Mouse (Mus musculus) left cerebral cortex, adult 2 months (tissue): Measurements from ENCODE around the gene Ltbp1. TPM values are rescaled to one million over a fixed set of nuclear protein-coding genes. Genes with fewer than 3 reads are reported as not detected.

ENCODE experiments used
- DNase-seq, 2 experiments: peaks; one replicate each; pipeline ENCODE4 v3.0.0; 2021 to 2022; ENCODE audit warnings: low spot score in 2 of 2, mixed read lengths in 1 of 2; ENCODE audit errors: extremely low spot score in 1 of 2
- H3K27ac ChIP-seq: fragments of 200-600 bp; 2 replicates; pipeline ENCODE4 v1.8.1; 2022
- H3K4me3 ChIP-seq: fragments of 200-600 bp; 2 replicates; pipeline ENCODE4 v1.8.1; 2022
- CTCF ChIP-seq: fragments of 200-600 bp; IDR thresholded peaks from 2 replicates; pipeline ENCODE4 v1.8.1; 2022; ENCODE audit warnings: antibody characterized with exemption, mild to moderate bottlenecking, moderate library complexity
- intact Hi-C: fragments of 180-260 bp; cut with DNase I; formaldehyde crosslinking; loops from one replicate; pipeline ENCODE4 v1.15.1; 2025
- total RNA-seq, 2 experiments: library from RNA; stranded (reverse); gene quantifications; 2 replicates each; pipeline ENCODE4 v1.2.3; 2021

The Ltbp1 gene
- total RNA-seq, 2 experiments from 2014 or later, result 8.5 to 9.3 TPM

DNA sequence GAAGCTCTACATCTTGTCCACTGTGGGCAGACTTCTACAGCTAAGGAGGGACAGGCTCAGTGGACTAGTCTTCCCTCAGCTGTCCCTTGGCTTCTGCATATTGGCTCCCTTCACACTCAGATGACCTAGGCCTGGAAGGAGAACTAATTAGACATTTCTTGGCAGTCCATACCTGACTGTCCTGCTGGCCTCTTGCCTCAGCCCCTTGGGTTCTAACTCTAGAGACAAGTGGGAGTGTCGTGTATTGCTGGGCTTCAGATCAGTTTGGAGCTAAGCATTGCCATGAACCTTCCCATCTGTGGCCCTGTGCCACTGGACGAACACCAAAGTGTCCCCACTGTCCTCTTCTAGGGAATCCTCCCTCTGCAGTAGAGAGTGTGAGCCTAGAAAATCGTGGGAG, 288.4 kb downstream of the Ltbp1 start:
- intact Hi-C loops, result no loop called here
- no peak for TF ChIP-seq CTCF
- Histone ChIP-seq H3K27ac (no peak overlapping the region), H3K4me3 (no peak overlapping the region)
- no peak for DNase-seq

GRCm38 (mm10) chr17:75300908-75301307, 295.5 kb downstream of the Ltbp1 start:
- no peak for TF ChIP-seq CTCF
- intact Hi-C loops, result no loop called here
- Histone ChIP-seq H3K4me3 (no peak overlapping the region), H3K27ac (no peak overlapping the region)
- no peak for DNase-seq

DNA sequence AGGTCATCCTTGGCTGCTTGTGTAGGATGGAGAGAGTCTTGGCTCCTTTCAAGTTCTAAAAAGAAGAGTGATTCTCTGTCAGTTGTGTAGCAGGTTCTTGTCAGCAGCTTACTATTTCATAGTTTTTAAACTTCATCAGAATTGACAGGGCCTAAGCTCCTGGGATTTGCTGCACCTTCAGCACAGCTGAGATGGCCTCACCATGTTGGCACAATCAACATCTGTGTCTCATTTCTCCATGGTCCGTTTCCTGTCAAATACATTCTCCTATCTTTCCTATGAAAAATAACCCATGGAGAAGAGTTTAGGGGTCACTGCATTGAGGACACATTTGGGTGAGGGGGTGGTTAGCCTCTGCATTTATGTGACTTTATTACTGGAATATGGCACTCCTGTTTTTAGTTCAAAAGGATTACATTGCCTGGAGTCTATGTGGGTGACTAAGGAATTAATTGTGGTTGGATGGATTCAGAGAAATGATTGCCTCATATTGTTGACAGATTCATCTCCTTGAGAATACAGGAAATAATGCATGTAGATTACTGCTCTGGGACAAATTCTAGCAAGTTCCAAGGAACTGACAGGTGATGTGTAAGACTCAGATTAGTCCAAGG, 299.5 kb downstream of the Ltbp1 start:
- no peak overlapping the region for H3K27ac ChIP-seq
- no peak overlapping the region for H3K4me3 ChIP-seq
- TF ChIP-seq CTCF, result no peak
- intact Hi-C loops, result no loop called here
- no peak for DNase-seq

DNA sequence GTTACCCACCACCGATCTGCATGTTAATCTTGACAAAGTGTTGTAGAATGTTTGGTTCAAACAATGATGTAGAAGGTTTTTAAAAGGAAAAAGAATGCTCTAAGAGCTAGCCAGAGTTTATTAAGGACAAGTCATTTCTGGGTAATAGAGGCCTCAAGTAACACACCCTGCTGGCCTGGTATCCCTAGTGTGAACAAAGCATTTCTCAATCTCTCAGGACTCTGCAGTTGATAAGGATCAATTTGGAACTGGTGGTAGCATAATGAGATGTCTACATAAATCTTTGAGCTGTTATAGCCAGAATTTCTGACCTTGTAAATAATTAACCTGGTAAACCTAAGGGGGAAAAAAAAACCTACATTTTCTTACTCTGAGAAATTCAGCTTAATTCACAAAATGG, 300.3 kb downstream of the Ltbp1 start:
- intact Hi-C loops, result no loop called here
- no peak for TF ChIP-seq CTCF
- H3K27ac ChIP-seq, result no peak overlapping the region

DNA sequence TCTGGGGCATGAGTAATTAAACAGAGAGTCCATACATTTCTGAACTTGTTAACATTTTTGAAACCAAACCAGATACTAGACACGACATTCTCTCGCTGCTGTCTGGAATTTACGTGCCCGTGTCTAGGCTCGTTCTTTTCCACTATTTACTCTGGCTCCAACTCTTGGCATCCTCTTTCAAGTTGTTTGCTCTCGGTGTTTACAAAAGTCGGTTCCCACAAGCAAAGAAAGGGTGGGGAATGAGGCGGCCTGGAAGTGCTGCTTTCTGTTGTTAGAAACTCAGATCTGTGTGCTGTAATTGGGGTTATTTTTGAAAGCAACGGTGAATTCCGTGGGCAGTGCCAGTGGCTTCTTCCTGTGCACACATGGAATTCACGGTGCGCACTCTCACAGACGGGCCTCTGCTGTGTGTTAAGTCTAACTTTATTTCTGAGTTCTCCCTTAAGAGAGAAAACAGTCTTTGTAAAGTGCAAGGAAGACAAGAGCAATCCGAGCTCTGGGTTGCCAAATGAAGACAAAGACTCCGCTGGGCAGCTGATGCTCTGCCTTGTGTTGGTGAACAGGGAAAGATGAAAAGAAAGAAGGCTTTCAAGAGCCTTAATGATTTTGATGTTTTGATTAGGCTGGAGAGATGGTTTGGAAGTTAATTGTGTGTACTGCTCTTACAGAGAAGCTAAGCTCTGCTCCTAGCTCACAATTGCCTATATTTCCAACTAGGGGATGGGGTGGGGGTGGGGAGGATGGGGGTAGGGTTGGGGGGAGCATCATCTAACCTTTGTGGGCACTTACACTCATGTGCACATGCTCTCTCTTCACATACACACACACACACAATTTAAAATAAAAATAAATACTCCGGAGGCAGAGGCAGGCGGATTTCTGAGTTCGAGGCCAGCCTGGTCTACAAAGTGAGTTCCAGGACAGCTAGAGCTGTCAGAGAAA, 302.0 kb downstream of the Ltbp1 start:
- Histone ChIP-seq H3K27ac (no peak overlapping the region), H3K4me3 (no peak overlapping the region)
- no peak for DNase-seq
- no peak for TF ChIP-seq CTCF
- intact Hi-C loops, result no loop called here

More for the DNA sequence above, 300.3 kb downstream of the Ltbp1 start:
- H3K4me3 ChIP-seq, result no peak overlapping the region
- no peak for DNase-seq

DNA sequence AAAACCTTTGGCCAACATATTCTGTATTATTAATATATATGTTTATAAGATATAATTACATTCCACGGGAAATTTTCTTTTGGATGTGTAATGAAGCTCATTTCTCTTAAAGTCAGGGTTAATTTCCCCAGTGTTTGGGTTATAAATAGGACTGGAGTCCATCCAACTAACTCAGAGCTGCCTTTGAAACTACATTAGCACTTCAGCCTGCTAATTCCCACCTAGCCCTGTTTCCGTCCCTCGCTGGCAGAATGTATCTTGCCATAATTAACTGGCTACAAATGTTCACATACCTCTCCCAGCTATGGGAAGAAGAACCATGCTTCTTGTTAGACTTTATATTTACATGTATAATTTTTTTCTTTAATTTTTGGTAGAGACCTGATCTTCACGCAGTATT, 311.7 kb downstream of the Ltbp1 start:
- Histone ChIP-seq H3K27ac (no peak overlapping the region), H3K4me3 (no peak overlapping the region)
- intact Hi-C loops, result no loop called here
- no peak for TF ChIP-seq CTCF
- no peak for DNase-seq

DNA sequence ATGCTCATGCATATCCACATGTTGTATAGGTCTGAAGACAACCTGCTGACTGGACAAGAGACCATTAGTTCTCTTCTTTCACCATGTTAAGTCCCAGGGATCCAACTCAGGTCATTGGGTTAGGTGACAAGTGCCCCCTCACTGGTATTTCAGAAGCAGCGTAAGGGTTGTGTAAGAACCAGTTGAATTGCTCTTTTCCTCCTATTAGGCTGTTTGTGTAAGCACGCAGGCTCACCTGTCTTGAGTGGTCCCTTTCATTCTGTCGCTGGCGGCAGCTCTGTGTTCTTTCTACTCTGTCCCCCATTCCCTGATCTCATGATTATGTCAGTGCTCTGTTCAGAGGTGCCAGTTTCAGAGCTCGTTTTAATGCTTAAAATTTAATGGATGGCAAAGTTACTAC, 317.9 kb downstream of the Ltbp1 start:
- H3K4me3 ChIP-seq, result no peak overlapping the region
- intact Hi-C loops, result no loop called here
- no peak for DNase-seq
- no peak overlapping the region for H3K27ac ChIP-seq
- TF ChIP-seq CTCF, result no peak

GRCm38 (mm10) chr17:75323766-75324165, 318.4 kb downstream of the Ltbp1 start:
- no peak overlapping the region for H3K4me3 ChIP-seq
- DNase-seq, result no peak
- no peak for TF ChIP-seq CTCF
- intact Hi-C loops, result no loop called here
- H3K27ac ChIP-seq, result no peak overlapping the region

DNA sequence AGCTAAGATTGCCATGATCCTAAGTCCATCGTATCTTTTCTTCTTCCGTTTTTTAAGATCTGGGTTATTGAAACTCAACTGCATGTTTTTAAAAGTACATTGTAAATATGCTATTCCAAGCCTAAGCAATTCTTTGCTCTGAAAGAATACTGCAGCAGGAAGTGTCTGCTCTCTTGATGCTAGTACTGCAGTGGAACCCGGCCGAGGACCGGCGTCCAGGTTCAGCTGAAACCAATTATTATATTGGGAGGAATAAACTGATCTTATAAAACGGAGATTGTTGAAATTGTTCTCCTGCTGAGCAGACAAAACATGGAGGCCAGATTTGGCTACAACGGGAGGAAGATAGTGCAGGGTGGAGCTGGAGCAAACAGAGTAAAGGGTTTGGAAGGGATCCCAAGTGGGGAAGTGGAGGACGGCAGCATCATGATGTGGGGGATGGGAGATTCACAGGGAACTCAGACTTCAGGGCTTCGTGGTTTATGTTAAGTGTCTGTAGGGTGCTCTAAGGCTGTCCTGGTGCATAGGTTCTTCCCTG, 322.8 kb downstream of the Ltbp1 start:
- intact Hi-C loops, result no loop called here
- no peak overlapping the region for H3K27ac ChIP-seq
- no peak for DNase-seq
- H3K4me3 ChIP-seq, result no peak overlapping the region
- TF ChIP-seq CTCF, result no peak

GRCm38 (mm10) chr17:75330366-75330765, 325.0 kb downstream of the Ltbp1 start:
- intact Hi-C loops, result no loop called here
- no peak for DNase-seq
- no peak for TF ChIP-seq CTCF

DNA sequence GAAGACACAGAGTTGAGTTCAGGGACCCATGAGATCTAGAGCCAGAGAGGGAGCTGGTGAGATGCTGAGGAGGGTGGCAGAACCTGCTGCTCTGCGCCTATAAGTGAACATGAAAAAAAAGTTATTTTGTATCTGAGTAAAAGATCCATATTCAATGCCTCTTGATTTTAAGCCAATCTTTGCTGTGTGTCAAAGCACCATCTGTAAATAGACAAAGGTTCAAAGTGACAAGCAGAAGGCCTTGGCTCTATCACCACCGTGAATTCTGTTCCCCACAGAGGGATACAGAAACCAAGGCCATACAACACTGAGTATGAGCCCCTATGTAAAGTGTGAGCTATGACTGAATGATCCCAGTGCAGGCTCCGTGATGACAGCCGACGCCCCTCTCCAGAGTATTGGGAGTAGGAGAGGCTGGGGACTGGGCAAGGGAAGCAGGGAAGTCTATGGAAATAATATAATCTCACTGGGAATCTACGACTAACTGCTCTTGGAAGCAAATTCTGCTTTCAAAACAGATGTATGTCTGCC, 326.1 kb downstream of the Ltbp1 start:
- no peak for DNase-seq
- Histone ChIP-seq H3K4me3 (no peak overlapping the region), H3K27ac (no peak overlapping the region)
- intact Hi-C loops, result no loop called here
- TF ChIP-seq CTCF, result no peak

More at GRCm38 (mm10) chr17:75330366-75330765, 325.0 kb downstream of the Ltbp1 start:
- H3K27ac ChIP-seq, result no peak overlapping the region
- no peak overlapping the region for H3K4me3 ChIP-seq

DNA sequence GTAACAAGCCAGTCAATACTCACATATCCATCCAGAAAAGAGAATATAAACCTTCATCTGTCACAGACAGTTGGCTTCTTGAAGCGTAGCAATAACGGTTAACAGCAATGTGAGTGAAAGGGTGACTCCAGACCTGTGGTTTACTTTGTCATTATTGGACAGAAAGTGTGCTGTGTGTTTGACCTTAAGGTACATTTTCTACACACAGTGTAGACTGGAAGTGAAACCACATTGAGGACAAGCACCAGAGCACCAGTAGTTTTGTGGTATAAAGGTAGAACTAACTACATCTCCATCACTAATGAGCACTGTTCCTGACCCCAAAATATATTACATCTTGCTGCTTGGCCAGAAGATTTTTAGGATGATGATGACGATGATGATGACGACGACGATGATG, 326.9 kb downstream of the Ltbp1 start:
- no peak for TF ChIP-seq CTCF
- Histone ChIP-seq H3K27ac (no peak overlapping the region), H3K4me3 (no peak overlapping the region)
- no peak for DNase-seq
- intact Hi-C loops, result no loop called here
